Comparison of ENCODE assay signal across 10 mouse cellular contexts in genomic region chr8:120104721-120105272, GRCm38 (mm10). TPM values are rescaled to one million over a fixed set of nuclear protein-coding genes. Genes with fewer than 3 reads are reported as not detected.
A peak's percentile ranks its signal among the peaks of the same experiment; 100 is the strongest.
DNase-seq lines count a peak whose midpoint lies in the region; ATAC-seq and TF ChIP-seq lines count a peak whose summit lies in the region.
"Had no signal": no experiment of that assay in that cellular context is flagged by ENCODE, and none has a peak within 500 bp of the region (broad histone marks: within the 10 kb centered on the region; RNA-seq: fewer than 3 reads in every experiment).

No protein-coding gene starts in this region.

- H3K27ac ChIP-seq in thymus, adult 2 months (ENCODE audit: control insufficient read depth, insufficient read depth, low read length): peak overlapping the region; percentile 56; the same call in 1 of the 2 replicates
- peak overlapping the region; percentile 98 for H3K27ac ChIP-seq in heart, adult 2 months
- H3K27ac ChIP-seq: limb, embryonic 15.5 days had no signal

- no peak for TF ChIP-seq CTCF in thymus, adult 2 months (IDR thresholded peaks at IDR 0.05; ENCODE audit: borderline replicate concordance, control insufficient read depth, extremely low read depth, insufficient read depth, low read length, poor library complexity)
- no peak for TF ChIP-seq CTCF in heart, adult 2 months (IDR thresholded peaks at IDR 0.05)

- 61% methylated on average over 9 of the region's 9 CpGs for WGBS in thymus, adult 2 months
- WGBS in heart, adult 2 months: 27% methylated on average over 9 of the region's 9 CpGs

- H3K36me3 ChIP-seq in thymus, adult 2 months (ENCODE audit: control insufficient read depth, insufficient read depth, low read length): no peaks in the 10 kb centered on the region
- peaks cover 13% of the 10 kb centered on the region for H3K36me3 ChIP-seq in heart, adult 2 months (ENCODE audit: control insufficient read depth, insufficient read depth, low read length)

- no peaks in the 10 kb centered on the region; the same call in none of the 2 replicates for H3K79me2 ChIP-seq in heart, adult 2 months (replicated peaks; ENCODE audit: control insufficient read depth, insufficient read depth, low read length)

- TF ChIP-seq POLR2A in thymus, adult 2 months (IDR thresholded peaks at IDR 0.05; ENCODE audit: control insufficient read depth, extremely low read depth, insufficient read depth, low read length, poor library complexity): no peak
- peak; percentile 43 for TF ChIP-seq POLR2A in heart, adult 2 months (IDR thresholded peaks at IDR 0.05; ENCODE audit: insufficient read depth, low read depth, low read length)

- no peak for DNase-seq in thymus, adult 2 months
- no peak for DNase-seq in thymus, postnatal 0 days (ENCODE audit: low spot score)
- peak; percentile 72 to 86 for DNase-seq in heart, adult 2 months
- peak; percentile 85 for DNase-seq in kidney, postnatal 10 days
- DNase-seq in testis, postnatal 14 days (ENCODE audit: low spot score): peak; percentile 67
- DNase-seq in c-Kit-positive CD71-positive TER-119-positive erythroid progenitor cells, embryonic 14.5 days (ENCODE audit: low spot score): no peak
- DNase-seq in liver: no peak
- DNase-seq: spleen, adult 18-20 months had no signal

- no peak overlapping the region for H3K4me3 ChIP-seq in thymus, adult 2 months (ENCODE audit: control insufficient read depth, insufficient read depth, low read length)
- H3K4me3 ChIP-seq in heart, adult 2 months: no peak overlapping the region
- H3K4me3 ChIP-seq: limb, embryonic 15.5 days had no signal

- H3K9ac ChIP-seq in heart, adult 2 months (ENCODE audit: low read depth, low read length): no peak overlapping the region; the same call in 1 of the 2 replicates
- H3K9ac ChIP-seq: limb, embryonic 15.5 days had no signal

- peak; percentile 31; the same call in 1 of the 2 replicates for TF ChIP-seq EP300 in heart, adult 2 months (IDR thresholded peaks at IDR 0.05; ENCODE audit: insufficient read depth, low read depth, low read length)

- no peak for ATAC-seq in megakaryocyte-erythroid progenitor cell, adult 5-6 weeks (replicated peaks; ENCODE audit: low FRiP score, low TSS enrichment, poor library complexity, severe bottlenecking)

- no peaks in the 10 kb centered on the region for H3K27me3 ChIP-seq in thymus, adult 2 months (ENCODE audit: control insufficient read depth, insufficient read depth, low read length)
- H3K27me3 ChIP-seq in heart, adult 2 months (ENCODE audit: control insufficient read depth, insufficient read depth, low read length): no peaks in the 10 kb centered on the region
- H3K27me3 ChIP-seq: limb, embryonic 15.5 days had no signal

- intact Hi-C loops in heart, adult 2 months (cut with DNase I): no loop called here

- H3K4me1 ChIP-seq in thymus, adult 2 months (replicated peaks; ENCODE audit: control insufficient read depth, insufficient read depth, low read length): peaks cover 13% of the 10 kb centered on the region
- H3K4me1 ChIP-seq in heart, adult 2 months (ENCODE audit: control insufficient read depth, insufficient read depth, low read length): peaks cover 16% of the 10 kb centered on the region

RNA-seq across cellular contexts. Expression of gene Zdhhc7, which starts 3.5 kb away (rescaled TPM):
- 93.4 and 94.2 TPM in 2 replicates for polyA plus RNA-seq in thymus, adult 2 months (2012; rRNA removed)
- polyA plus RNA-seq in thymus, postnatal 0 days (2015; fragmentation: Nextera tagmentation; extraction: Ambion mirVana): 30.6 and 35.9 TPM in 2 replicates
- 10 to 100 TPM; 34.2 to 35.4 TPM for total RNA-seq in heart, adult 2 months (2021)
- polyA plus RNA-seq in heart, adult 2 months (2012; rRNA removed): 48.5 and 70.6 TPM in 2 replicates
- total RNA-seq in megakaryocyte-erythroid progenitor cell, adult 5-6 weeks (2014; fragmentation: Nextera tagmentation): 27.4 and 30.4 TPM in 2 replicates
- total RNA-seq in megakaryocyte-erythroid progenitor cell, adult 5-6 weeks (2017): 9.2 and 12.9 TPM in 2 replicates

RNA-seq across cellular contexts. Expression of gene 6430548M08Rik, which starts 9.2 kb away (rescaled TPM):
- polyA plus RNA-seq in thymus, adult 2 months (2012; rRNA removed): 4.9 and 8.6 TPM in 2 replicates
- 2.0 and 2.3 TPM in 2 replicates for polyA plus RNA-seq in thymus, postnatal 0 days (2015; fragmentation: Nextera tagmentation; extraction: Ambion mirVana)
- 10 to 100 TPM; 16.1 to 20.0 TPM for total RNA-seq in heart, adult 2 months (2021)
- polyA plus RNA-seq in heart, adult 2 months (2012; rRNA removed): 6.4 and 9.5 TPM in 2 replicates
- 0.07 TPM in 1 of 2 replicates, not detected in the other for total RNA-seq in megakaryocyte-erythroid progenitor cell, adult 5-6 weeks (2014; fragmentation: Nextera tagmentation)
- total RNA-seq in megakaryocyte-erythroid progenitor cell, adult 5-6 weeks (2017): 0.15 and 0.56 TPM in 2 replicates

Comparison
In these comparisons a context has a peak if more than half of its experiments do, and no peak if none do; other contexts are left out.
1. DNase-seq: peak in heart, adult 2 months (2 of 2), kidney, postnatal 10 days (single experiment) and testis, postnatal 14 days (single experiment); none in thymus, adult 2 months (single experiment), thymus, postnatal 0 days (single experiment), c-Kit-positive CD71-positive TER-119-positive erythroid progenitor cells, embryonic 14.5 days (single experiment) and liver (single experiment).